Mouse (Mus musculus): Measurements from ENCODE around the gene Mrgbp. TPM values are rescaled to one million over a fixed set of nuclear protein-coding genes. Genes with fewer than 3 reads are reported as not detected.

Gene Mrgbp
- polyA plus RNA-seq, 1 experiment, result not detected

GRCm38 (mm10) chr2:180582481-180583153, 1.5 kb downstream of the Mrgbp start:
- peak; percentile 82 for TF ChIP-seq CTCF (IDR thresholded peaks at IDR 0.05; ENCODE audit: insufficient read depth, low read depth, low read length)
- TF ChIP-seq POLR2A (IDR thresholded peaks at IDR 0.05; ENCODE audit: insufficient read depth, low read depth, low read length), result peak; percentile 86; the same call in 1 of the 2 replicates
- Histone ChIP-seq H3K4me1 (ENCODE audit: control insufficient read depth, insufficient read depth, low read length) (peaks cover 15% of the 10 kb centered on the region), H3K4me3 (ENCODE audit: insufficient read depth, low read depth, low read length) (peak overlapping the region; percentile 84), H3K27ac (ENCODE audit: insufficient read depth, low read depth, low read length) (peak overlapping the region; percentile 43)
- under 1% methylated on average over 57 of the region's 57 CpGs for WGBS

GRCm38 (mm10) chr2:180583154-180583507, 2.0 kb downstream of the Mrgbp start:
- Histone ChIP-seq H3K4me1 (ENCODE audit: control insufficient read depth, insufficient read depth, low read length) (peaks cover 15% of the 10 kb centered on the region), H3K27ac (ENCODE audit: insufficient read depth, low read depth, low read length) (peak overlapping the region; percentile 43; the same call in 1 of the 2 replicates), H3K4me3 (ENCODE audit: insufficient read depth, low read depth, low read length) (peak overlapping the region; percentile 84)
- no peak for TF ChIP-seq CTCF (IDR thresholded peaks at IDR 0.05; ENCODE audit: insufficient read depth, low read depth, low read length)
- WGBS, result 16% methylated on average over 7 of the region's 7 CpGs

DNA sequence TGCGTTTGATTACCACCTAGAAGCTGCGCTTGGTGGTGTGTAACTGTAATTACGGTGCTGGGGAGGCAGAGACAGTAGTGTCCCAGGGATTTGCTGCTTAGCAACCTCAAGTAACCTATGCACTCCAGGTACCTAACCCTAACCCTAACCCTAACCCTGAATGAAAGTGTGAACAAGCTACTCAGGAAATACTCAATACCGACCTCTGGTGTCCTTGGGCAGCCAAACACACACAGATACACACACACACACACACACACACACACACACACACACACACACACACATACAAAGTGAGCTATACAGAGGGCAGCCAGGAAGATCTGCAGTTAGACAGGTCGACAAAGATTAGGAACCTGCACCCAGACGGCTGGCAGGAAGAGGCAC, 7.6 kb downstream of the Mrgbp start:
- peak overlapping the region; percentile 93 for H3K4me3 ChIP-seq (ENCODE audit: insufficient read depth, low read depth, low read length)
- peaks cover 9% of the 10 kb centered on the region for H3K4me1 ChIP-seq (ENCODE audit: control insufficient read depth, insufficient read depth, low read length)
- no peak overlapping the region for H3K27ac ChIP-seq (ENCODE audit: insufficient read depth, low read depth, low read length)
- TF ChIP-seq CTCF (IDR thresholded peaks at IDR 0.05; ENCODE audit: insufficient read depth, low read depth, low read length) (no peak), POLR2A (IDR thresholded peaks at IDR 0.05; ENCODE audit: insufficient read depth, low read depth, low read length) (no peak)
- whole genome bisulfite sequencing, result 41% methylated on average over 6 of the region's 6 CpGs

- peak within 1 kb of the TSS; percentile 98 for H3K27ac ChIP-seq (ENCODE audit: insufficient read depth, low read depth, low read length)
- peak; percentile 39; the same call in 1 of the 2 replicates for TF ChIP-seq CTCF (IDR thresholded peaks at IDR 0.05; ENCODE audit: insufficient read depth, low read depth, low read length)
- peak; percentile 62 for TF ChIP-seq POLR2A (IDR thresholded peaks at IDR 0.05; ENCODE audit: insufficient read depth, low read depth, low read length)
- WGBS, result under 1% methylated on average over 67 of the region's 67 CpGs
- peaks cover 5% of the 10 kb centered on the region; the same call in 1 of the 2 replicates for H3K4me1 ChIP-seq (ENCODE audit: control insufficient read depth, insufficient read depth, low read length)
- peak within 1 kb of the TSS; percentile 93 for H3K4me3 ChIP-seq (ENCODE audit: insufficient read depth, low read depth, low read length)
These were observed 8.2 kb downstream of the Mrgbp start, which contains the start of gene Ogfr for GRCm38 (mm10) chr2:180589123-180589831. Ogfr (plus strand) TSS chr2:180589245.

- Histone ChIP-seq H3K27ac (ENCODE audit: insufficient read depth, low read depth, low read length) (no peak within 1 kb of the TSS), H3K4me1 (ENCODE audit: control insufficient read depth, insufficient read depth, low read length) (peaks cover 29% of the 10 kb centered on the region), H3K4me3 (ENCODE audit: insufficient read depth, low read depth, low read length) (peak within 1 kb of the TSS; percentile 23)
- TF ChIP-seq POLR2A (IDR thresholded peaks at IDR 0.05; ENCODE audit: insufficient read depth, low read depth, low read length), result no peak
- TF ChIP-seq CTCF (IDR thresholded peaks at IDR 0.05; ENCODE audit: insufficient read depth, low read depth, low read length), result no peak
- WGBS, result 72% methylated on average over 4 of the region's 4 CpGs
These were observed 16.4 kb downstream of the Mrgbp start, which contains the start of gene Col9a3 for GRCm38 (mm10) chr2:180597490-180597889. Col9a3 (plus strand) TSS chr2:180597790.

- Histone ChIP-seq H3K4me3 (ENCODE audit: insufficient read depth, low read depth, low read length) (peak overlapping the region; percentile 23), H3K27ac (ENCODE audit: insufficient read depth, low read depth, low read length) (no peak overlapping the region), H3K4me1 (ENCODE audit: control insufficient read depth, insufficient read depth, low read length) (peaks cover 29% of the 10 kb centered on the region)
- 10% methylated on average over 41 of the region's 41 CpGs for WGBS
- TF ChIP-seq POLR2A (IDR thresholded peaks at IDR 0.05; ENCODE audit: insufficient read depth, low read depth, low read length), result no peak
- TF ChIP-seq CTCF (IDR thresholded peaks at IDR 0.05; ENCODE audit: insufficient read depth, low read depth, low read length), result no peak
These were observed 17.1 kb downstream of the Mrgbp start for GRCm38 (mm10) chr2:180598157-180598705.

DNA sequence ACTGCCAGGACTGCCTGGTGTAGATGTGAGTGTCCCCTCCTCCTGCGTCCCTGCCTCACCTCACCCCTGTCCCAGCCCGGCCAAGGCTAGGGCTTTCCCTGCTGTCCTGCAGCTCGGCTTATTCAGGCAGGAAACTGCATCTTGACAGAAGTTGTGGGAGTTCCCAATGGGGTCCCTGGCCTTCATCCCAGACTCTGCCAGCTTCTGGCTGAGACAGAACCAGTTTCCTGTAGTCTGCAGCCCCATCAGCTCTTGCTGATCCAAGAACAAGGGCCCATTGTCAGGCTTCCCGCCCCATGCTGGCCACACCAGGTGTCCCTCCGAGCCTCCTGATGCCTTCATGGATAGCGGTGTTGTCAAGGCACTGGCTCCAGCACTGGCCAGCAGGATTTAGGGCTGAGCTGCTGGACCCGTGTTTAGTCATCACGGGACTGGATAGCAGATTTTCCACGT, 19.5 kb downstream of the Mrgbp start:
- no peak overlapping the region for H3K4me3 ChIP-seq (ENCODE audit: insufficient read depth, low read depth, low read length)
- TF ChIP-seq POLR2A (IDR thresholded peaks at IDR 0.05; ENCODE audit: insufficient read depth, low read depth, low read length), result no peak
- TF ChIP-seq CTCF (IDR thresholded peaks at IDR 0.05; ENCODE audit: insufficient read depth, low read depth, low read length), result no peak
- 0 out of 2 replicates have a peak overlapping the region, but pooled peaks have one; percentile 4 for H3K27ac ChIP-seq (ENCODE audit: insufficient read depth, low read depth, low read length)
- H3K4me1 ChIP-seq (ENCODE audit: control insufficient read depth, insufficient read depth, low read length), result peaks cover 29% of the 10 kb centered on the region
- WGBS, result 22% methylated on average over 9 of the region's 9 CpGs

GRCm38 (mm10) chr2:180604781-180605180, 23.7 kb downstream of the Mrgbp start:
- Histone ChIP-seq H3K4me3 (ENCODE audit: insufficient read depth, low read depth, low read length) (no peak overlapping the region), H3K27ac (ENCODE audit: insufficient read depth, low read depth, low read length) (no peak overlapping the region), H3K4me1 (ENCODE audit: control insufficient read depth, insufficient read depth, low read length) (peaks cover 11% of the 10 kb centered on the region)
- WGBS, result 62% methylated on average over 6 of the region's 6 CpGs
- no peak for TF ChIP-seq CTCF (IDR thresholded peaks at IDR 0.05; ENCODE audit: insufficient read depth, low read depth, low read length)

DNA sequence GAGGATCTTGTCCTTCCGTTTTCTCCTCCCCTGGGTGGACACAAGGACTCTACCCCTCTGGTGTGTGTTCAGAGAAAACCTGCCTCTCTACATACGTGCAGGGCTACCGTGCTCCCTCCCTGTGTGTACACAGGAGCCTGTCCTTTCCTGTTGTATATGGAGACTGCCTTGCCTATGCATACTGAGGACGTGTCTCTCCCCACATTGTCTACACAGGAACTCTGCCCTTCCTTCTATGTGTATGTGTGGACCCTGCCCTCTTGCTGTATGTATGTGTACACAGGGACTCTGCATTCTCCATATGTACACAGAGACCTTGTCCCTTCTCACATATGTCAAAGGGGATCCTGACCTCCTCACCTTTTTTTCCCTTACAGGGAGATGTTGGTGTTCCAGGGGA, 29.2 kb downstream of the Mrgbp start:
- H3K27ac ChIP-seq (ENCODE audit: insufficient read depth, low read depth, low read length), result no peak overlapping the region
- WGBS, result 85% methylated on average over 4 of the region's 4 CpGs
- TF ChIP-seq CTCF (IDR thresholded peaks at IDR 0.05; ENCODE audit: insufficient read depth, low read depth, low read length) (no peak), POLR2A (IDR thresholded peaks at IDR 0.05; ENCODE audit: insufficient read depth, low read depth, low read length) (no peak)
- no peaks in the 10 kb centered on the region for H3K4me1 ChIP-seq (ENCODE audit: control insufficient read depth, insufficient read depth, low read length)
- no peak overlapping the region for H3K4me3 ChIP-seq (ENCODE audit: insufficient read depth, low read depth, low read length)

Data from olfactory bulb, adult 2 months (tissue).